14 mouse cellular contexts compared by ENCODE assay signal in genomic region chr4:114678053-114678941, GRCm38 (mm10).
DNase-seq lines count a peak whose midpoint lies in the region; ATAC-seq lines count a peak whose summit lies in the region.
"Had no signal": no experiment of that assay in that cellular context is flagged by ENCODE, and none has a peak within 500 bp of the region (broad histone marks: within the 10 kb centered on the region; RNA-seq: fewer than 3 reads in every experiment).

No protein-coding gene starts in this region.

- no peak overlapping the region for H3K4me3 ChIP-seq in heart, embryonic 10.5 days
- H3K4me3 ChIP-seq in neural tube, embryonic 11.5 days (ENCODE audit: low read depth, low read length) = no peak overlapping the region
- no peak overlapping the region for H3K4me3 ChIP-seq in limb, embryonic 12.5 days (replicated peaks)

- DNase-seq in heart, embryonic 10.5 days (ENCODE audit: low spot score) = peak; percentile 65
- DNase-seq in heart, postnatal 25 days (ENCODE audit: low spot score) = no peak
- DNase-seq in neural tube, embryonic 11.5 days (ENCODE audit: low spot score) = no peak
- no peak for DNase-seq in neural tube, embryonic 10.5 days (ENCODE audit: extremely low spot score, low spot score)
- no peak for DNase-seq in adrenal gland, adult 2 months
- no peak for DNase-seq in adrenal gland, postnatal 14 days
- DNase-seq in thymus, postnatal 25 days = no peak
- DNase-seq: adrenal gland, postnatal 36 days; cerebellum, adult 9-10 months; lung, adult 2 months; spleen, adult 18-20 months; thymus, postnatal 14 days had no signal

- peaks cover 13% of the 10 kb centered on the region for H3K4me1 ChIP-seq in heart, embryonic 10.5 days
- H3K4me1 ChIP-seq in neural tube, embryonic 11.5 days (ENCODE audit: control insufficient read depth, insufficient read depth, low read length) = no peaks in the 10 kb centered on the region
- H3K4me1 ChIP-seq in limb, embryonic 12.5 days (replicated peaks) = peaks cover 51% of the 10 kb centered on the region

- H3K27me3 ChIP-seq in heart, embryonic 10.5 days (ENCODE audit: insufficient read depth, poor library complexity, severe bottlenecking) = peaks cover 37% of the 10 kb centered on the region
- H3K27me3 ChIP-seq in neural tube, embryonic 11.5 days (ENCODE audit: control insufficient read depth, insufficient read depth, low read length) = no peaks in the 10 kb centered on the region
- H3K27me3 ChIP-seq in limb, embryonic 12.5 days = peaks cover 61% of the 10 kb centered on the region

- ATAC-seq in neural tube, embryonic 11.5 days (ENCODE audit: insufficient read depth, low FRiP score, low TSS enrichment) = peak; percentile 81
- no peak for ATAC-seq in limb, embryonic 12.5 days (ENCODE audit: insufficient number of reproducible peaks, insufficient read depth, low FRiP score, low TSS enrichment, low read depth)
- ATAC-seq: inflammation-experienced regulatory T-cells, adult 6 months had no signal

- H3K4me2 ChIP-seq in neural tube, embryonic 11.5 days (ENCODE audit: low read depth) = no peak overlapping the region
- H3K4me2 ChIP-seq in limb, embryonic 12.5 days = no peak overlapping the region

- 72% methylated on average over 8 of the region's 8 CpGs for WGBS in heart, embryonic 10.5 days
- 62% methylated on average over 8 of the region's 8 CpGs for WGBS in neural tube, embryonic 11.5 days
- WGBS in limb, embryonic 12.5 days = 47% methylated on average over 8 of the region's 8 CpGs

- H3K9me3 ChIP-seq in heart, embryonic 10.5 days = no peaks in the 10 kb centered on the region
- no peaks in the 10 kb centered on the region for H3K9me3 ChIP-seq in neural tube, embryonic 11.5 days (ENCODE audit: control insufficient read depth, low read length)
- no peaks in the 10 kb centered on the region for H3K9me3 ChIP-seq in limb, embryonic 12.5 days

- intact Hi-C loops in heart, postnatal 25 days (cut with DNase I) = no loop called here

- no peak overlapping the region for H3K27ac ChIP-seq in heart, embryonic 10.5 days
- no peak overlapping the region for H3K27ac ChIP-seq in neural tube, embryonic 11.5 days (ENCODE audit: low read depth, low read length)
- H3K27ac ChIP-seq in limb, embryonic 12.5 days = peak overlapping the region; percentile 60; the same call in 1 of the 2 replicates

- no peaks in the 10 kb centered on the region for H3K36me3 ChIP-seq in heart, embryonic 10.5 days
- H3K36me3 ChIP-seq in neural tube, embryonic 11.5 days (ENCODE audit: control insufficient read depth, insufficient read depth, low read length) = no peaks in the 10 kb centered on the region
- no peaks in the 10 kb centered on the region for H3K36me3 ChIP-seq in limb, embryonic 12.5 days

- no peak overlapping the region for H3K9ac ChIP-seq in neural tube, embryonic 11.5 days (ENCODE audit: low read length)
- H3K9ac ChIP-seq in limb, embryonic 12.5 days (replicated peaks) = no peak overlapping the region
